Mouse (Mus musculus) cerebellum, postnatal 14 days (tissue): ENCODE data around the gene Ggct.

ENCODE experiments used
- DNase-seq, 2 experiments: peaks; one replicate each; pipeline ENCODE4 v3.0.0; 2021; ENCODE audit warnings: mixed read lengths in 2 of 2

Gene Ggct

DNA sequence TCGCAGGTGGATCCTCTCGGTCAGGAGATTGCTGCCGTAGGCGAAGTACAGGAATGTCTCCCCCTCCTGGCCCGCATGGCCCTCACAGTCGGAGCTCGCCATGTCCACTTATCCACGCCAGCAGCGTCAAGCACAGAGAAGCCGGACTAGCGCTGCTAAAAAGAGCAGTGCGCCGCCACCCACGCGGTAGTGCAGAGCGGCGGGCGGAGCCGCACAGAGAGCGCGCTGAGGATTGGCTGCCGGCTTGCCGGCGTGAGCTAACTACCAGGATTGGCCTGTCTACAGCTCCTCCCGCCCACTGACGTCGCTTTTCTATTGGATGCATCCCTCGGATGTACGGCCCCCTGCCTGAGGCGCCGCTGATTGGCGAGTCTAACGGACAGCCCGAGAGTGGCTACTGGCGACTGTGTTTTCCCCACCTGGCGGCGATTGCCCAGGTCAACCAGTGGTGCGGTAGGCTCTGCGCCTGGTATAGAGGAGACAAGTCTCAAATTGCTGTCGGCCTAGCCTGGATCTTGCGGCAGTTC, at the start of gene Ggct:
Ggct (minus strand) TSS at position 217 of the 527 bp plus-strand sequence.
- peak; percentile 96 for DNase-seq

DNA sequence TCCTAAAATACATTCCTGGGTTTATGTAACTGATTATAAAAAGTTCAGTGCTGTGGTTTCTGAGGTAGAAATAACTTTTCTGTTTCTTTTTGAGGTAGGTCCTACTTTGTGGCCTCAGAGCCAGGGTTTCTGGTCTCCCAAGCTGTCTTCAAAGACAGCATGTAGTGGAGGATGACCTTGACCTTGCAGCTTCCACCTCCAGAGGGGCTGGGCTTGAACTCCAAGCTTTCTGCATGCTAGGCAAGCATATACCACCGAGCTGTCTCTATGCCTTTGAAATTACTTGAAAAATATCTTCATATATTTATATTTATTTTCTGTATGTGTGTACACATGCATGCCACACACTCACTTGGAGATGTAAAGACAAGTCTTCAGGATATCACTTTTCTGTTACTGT, 47.3 kb upstream of the Ggct start:
- no peak for DNase-seq

DNA sequence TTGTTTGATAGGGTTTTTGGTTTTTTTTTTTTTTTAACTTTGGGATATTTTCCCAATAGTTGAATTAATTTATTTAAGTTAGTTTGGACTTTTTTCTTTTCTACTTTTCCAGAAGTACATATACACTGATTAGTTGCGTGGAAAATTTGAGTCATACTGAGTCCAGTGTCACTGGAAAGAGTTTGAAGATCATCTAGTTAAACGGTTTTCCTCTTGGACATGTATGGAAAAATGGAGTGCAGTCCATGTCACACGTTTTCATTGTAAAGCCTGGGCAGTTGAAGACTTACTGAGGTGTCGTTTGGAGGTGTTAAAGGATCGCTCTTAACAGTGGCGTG, 46.7 kb upstream of the Ggct start:
- no peak for DNase-seq

DNA sequence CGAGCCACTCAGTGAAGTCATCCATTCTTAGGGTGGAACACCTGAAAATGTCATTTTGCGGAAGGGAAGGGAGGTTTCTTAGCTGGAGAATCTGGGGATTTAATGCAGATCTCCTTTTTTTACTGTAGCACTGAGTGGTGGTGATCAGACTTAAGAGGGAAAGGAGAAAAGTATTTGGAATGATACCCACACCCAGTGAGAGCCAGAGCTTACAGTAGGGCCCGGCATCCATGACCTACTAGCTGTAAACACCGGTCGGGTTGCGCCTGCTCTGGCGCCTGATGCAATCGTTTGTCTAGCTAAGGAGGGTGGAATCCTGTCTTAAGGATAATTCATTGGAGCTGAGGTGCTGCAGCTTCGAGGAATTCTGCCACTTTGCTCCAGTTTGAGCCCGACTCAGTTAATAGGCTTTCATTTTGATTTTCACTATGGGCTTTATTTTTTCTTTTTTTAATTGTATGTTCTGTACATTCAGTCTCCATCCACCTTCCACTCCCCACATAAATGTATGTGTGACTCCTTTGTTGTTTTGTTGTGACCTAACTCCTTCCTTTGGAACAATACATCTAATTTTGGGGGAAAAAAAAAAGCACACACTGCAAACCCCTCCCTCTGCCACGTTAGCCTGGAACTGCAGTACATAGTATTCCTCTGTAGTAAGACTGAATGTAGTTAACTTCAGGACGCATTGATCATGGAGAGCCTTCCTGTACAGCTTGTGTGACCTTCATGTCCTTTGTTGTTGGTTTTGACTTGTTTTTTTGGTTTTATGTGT, 46.1 kb upstream of the Ggct start:
- DNase-seq, result peak; percentile 30 to 50

DNA sequence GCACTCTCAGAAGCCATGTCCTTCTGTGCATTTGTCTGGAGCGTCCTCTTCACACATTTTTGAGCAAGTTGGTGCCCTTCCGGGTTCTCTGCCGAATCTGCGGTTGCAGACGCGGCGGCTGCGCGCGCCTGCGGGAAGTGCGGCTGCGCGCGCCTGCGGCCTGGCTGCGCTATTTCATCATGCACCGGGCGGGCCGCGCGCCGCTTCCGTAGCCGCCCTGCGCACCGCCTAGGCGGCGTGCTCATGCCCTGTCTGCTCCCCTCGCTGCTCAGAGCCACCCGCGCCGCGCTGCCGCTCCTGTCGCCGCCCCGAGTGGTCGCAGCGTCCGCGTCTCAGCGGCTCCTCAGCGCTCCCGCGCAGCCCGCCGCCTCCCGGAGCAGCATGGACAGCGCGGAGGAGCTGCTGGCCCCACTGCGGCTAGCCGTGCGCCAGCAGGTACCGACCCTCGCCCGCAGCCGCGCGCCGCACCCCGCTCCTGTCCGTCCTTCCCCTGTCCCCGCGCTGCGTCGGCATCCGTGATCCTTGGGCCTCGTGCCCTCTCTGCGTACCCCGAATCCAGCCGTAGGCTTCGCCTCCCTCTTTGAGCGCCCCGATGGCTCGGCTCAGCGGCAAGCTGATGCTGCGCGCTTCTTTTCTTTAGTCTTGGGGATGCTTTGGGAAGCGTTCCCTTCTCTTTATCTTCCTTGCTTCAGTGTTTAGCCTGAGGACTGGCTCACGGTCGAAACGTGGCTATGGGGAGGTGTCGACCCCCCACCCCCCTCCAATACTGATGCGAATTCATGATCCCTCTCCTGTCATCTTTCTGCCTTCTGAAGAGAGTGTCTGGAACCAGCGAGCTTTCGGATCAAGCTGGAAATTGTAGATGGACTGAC, 45.3 kb upstream of the Ggct start, which contains the start of gene Gars:
Gars (plus strand) TSS at position 209 of the 872 bp plus-strand sequence.
- peak; percentile 86 to 92 for DNase-seq

- DNase-seq, result no peak
These were observed 44.0 kb upstream of the Ggct start for GRCm38 (mm10) chr6:55036731-55037130.

- no peak for DNase-seq
These were observed 34.9 kb upstream of the Ggct start for GRCm38 (mm10) chr6:55027642-55028041.

DNA sequence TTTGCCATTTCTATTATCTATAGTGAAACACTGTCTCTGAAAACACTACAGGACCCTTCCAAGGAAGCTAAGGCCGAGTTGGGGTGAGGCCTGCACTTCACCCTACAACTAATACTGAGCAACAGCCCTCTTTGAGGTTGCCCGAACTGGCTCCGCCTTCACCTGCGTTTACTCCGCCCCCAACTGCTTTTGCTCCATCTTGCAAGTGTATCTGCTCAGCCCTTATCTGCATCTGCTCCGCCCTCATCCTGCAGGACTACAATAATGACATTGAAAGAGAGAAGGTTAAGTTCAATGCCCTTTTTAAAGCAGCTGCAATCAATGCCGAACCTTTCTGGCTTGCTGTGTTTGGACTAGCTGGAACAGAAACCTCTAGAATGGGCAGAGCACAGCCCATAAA, 29.1 kb upstream of the Ggct start:
- DNase-seq, result no peak

DNA sequence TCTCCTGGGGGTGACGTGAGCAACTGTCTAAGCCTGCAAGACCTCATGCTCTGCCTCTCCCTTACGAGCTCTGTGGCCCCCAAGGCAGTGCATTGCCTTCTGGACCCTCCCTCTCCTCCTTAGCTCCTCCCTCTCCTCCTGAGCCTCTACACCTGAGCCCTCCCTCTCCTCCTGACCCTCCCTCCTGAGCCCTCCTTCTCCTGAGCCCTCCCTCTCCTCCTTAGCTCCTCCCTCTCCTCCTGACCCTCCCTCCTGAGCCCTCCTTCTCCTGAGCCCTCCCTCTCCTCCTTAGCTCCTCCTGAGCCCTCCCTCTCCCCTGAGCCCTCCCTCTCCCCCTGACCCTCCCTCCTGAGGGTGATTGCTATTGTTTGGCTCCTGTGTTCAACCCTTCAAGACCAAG, 25.7 kb upstream of the Ggct start:
- DNase-seq, result no peak

- peak; percentile 72 to 78 for DNase-seq
These were observed 24.2 kb upstream of the Ggct start for GRCm38 (mm10) chr6:55016710-55017583.

GRCm38 (mm10) chr6:55016236-55016635, 23.5 kb upstream of the Ggct start:
- DNase-seq, result peak; percentile 26 to 35

DNA sequence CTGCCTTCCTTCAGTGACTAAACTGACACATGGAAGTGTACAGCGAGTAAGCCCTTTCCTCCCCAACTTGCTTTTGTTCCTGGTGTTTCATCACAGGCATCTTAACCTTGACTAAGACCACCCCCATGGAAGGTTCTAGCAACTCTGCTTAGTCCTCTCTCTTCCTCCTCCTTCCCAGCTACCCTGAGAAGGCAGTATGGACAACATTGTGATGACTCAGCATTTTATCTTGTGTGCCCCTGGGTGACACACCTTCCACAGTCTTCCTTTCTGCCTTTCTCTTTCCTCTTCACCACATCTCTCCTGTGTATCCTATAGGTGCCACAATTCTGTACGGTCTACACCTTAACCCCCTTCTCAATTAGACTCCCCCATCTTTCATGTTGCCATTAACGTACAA, 21.4 kb upstream of the Ggct start:
- no peak for DNase-seq

DNA sequence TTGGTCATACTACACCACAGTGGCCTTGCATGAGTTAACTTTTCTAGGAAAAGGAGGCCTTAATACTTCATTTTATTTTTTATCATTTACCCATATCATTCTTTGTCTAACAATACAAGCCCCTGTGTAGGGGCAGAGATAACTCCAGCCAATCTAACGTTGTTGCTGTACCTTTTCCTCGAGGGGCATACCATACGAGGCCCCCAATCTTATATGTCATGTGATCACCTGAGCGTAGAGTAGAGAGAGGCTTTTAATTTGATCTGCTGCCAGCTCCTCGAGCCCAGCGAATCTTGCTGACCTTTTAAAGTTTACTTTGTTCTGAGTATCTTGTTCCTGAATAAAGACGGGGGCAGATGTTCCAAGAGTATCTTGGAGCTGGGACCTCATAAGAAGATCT, 19.8 kb upstream of the Ggct start:
- no peak for DNase-seq

DNA sequence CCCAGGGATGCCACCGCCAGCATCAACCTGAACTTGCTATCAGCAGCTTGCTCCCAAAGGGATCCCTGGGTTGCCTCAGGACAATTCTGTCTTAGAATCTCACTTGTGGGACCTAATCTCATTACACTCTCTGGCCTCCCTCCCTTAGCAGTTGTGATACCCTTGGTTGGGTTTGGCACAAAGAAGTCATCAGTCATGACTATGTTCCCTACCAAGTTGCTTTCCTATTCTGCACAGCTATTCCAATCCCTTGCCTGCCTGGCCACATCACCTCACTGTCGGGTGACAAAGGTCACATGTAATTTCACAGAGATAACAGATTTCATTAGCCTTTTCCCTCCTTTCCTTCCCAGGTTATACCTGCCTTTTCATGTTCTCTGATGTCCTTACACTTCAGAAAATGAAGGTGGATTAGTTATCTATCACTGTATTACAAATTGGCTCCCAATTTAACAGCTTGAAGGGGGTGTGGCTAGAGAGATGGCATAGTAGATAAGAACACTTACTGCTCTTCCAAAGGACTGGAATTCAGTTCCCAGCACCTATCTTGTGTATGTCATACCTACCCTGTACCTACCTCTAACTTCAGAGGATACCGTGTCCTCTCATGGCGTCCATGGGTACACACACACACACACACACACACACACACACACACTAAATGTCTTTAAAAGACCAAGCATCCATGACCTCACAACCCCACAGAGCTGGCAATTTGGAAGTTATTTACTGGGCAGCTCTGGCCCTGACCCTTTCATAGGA, 17.8 kb upstream of the Ggct start:
- DNase-seq, result no peak

- DNase-seq, result no peak
These were observed 16.9 kb upstream of the Ggct start for GRCm38 (mm10) chr6:55009391-55010230.

DNA sequence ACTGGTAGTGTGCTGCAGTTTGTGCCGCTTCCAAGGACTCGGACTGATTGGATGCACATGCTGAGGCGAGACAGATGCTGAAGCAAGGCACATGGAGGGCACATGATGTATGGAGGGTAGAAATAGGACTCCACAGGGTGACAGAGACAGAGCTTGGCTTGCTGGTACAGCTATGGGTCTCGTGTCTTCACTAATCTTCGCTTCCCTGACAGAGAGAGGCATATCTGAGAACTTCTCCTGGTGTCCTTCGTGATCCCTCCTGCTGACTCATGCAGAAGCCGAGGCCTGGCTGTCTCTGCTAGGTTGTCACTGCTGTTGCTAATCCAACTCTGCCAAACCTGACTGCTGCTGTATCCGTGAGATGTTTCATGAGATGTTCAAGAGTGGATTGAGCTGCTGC, 15.7 kb upstream of the Ggct start:
- DNase-seq, result no peak

DNA sequence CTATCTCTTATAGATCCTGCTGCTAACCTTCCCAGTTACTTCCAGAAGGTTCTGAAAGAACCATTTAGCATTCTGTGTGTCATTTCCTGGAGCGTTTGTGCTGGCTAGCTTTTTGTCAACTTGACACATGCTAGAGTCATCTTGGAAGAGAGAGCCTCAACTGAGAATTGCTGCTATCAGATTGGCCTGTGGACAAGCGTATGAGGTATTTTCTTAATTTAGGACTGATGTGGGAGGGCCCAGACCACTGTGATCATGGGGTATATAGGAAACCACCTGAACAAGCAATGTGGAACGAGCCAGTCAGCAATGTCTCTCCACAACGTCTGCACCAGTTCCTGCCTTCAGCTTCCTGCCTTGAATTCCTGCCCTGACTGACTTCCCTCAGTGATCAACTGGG, 10.8 kb upstream of the Ggct start:
- no peak for DNase-seq

DNA sequence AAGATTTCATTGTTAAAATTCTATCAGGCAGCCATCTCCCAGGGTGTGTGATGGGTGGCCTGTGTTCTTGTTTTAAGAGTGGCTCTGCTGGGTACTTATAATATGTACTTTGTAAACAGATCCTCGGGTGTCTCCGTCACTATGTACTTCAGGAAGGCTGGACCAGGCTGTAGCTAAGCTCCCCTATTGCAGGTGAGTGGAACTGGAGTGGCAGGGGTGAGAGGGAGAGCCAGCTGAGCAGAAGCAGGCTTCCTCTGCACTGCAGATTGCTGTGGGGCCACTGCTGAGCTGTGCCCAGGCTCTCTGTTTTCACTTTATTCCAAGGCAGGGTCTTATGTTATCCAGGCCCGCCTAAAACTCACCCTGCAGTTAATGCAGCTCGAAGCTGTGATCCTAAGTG, 9.7 kb upstream of the Ggct start:
- DNase-seq, result no peak

DNA sequence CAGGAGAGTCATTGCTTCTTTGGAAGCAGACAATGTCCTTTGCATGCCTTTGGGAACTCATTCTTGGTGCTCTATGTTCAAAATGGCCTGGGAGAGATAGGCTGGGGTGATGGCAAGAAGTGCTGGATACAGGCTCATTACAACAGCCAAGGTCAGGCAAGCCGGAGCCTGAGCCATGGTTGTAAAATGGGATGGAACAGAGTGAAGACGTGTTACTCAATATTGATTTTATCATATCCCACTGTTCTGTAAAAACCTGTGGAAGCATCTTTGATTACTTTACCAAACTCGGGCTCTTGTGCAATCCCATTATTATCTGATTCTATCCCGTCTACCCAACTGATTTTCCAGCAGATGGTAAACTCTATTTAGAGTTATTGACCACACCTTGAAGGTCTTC, 8.6 kb upstream of the Ggct start:
- no peak for DNase-seq

DNA sequence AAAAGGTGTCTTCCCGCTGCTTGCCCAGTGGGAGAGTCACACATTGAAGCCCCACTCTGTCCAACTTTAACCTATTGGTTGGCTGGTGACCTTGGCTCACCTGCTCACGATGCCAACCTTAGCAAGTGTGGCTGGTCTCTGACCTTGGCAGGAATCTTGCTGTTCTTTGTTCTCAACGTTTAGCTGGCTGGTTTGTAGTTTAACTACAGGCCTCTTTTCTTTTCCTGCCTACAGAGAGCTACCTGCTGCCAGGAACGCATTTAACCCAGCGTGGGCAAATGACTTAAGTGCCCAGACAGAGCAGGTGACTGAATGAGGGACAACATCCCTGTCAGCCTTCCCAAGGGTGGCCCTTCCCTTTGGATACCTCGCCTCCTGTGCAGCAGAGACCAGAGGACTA, 5.0 kb upstream of the Ggct start:
- no peak for DNase-seq

DNA sequence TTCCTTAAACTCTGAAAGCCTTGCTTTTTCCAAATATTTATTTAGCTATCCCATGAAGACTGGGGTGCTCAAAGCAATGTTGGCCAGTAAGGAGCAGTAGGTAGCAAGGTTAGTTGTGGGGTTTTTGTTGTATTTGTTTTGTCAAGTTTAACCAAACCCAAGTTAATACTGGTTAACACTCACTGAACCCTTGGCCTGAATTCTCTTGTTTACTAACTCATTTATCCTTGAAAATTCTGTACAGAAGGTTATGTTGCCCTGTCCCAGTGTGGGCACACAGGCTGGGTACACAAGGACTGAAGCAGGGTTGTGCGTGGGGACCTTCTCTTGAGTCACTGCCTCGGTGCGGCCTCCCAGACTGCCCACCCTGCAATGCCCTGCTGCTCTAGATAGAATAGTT, 3.6 kb upstream of the Ggct start:
- no peak for DNase-seq
